Mouse (Mus musculus): ENCODE measurements around the gene Rfx3. TPM values are rescaled to one million over a fixed set of nuclear protein-coding genes. Genes with fewer than 3 reads are reported as not detected.

Rfx3 gene
- polyA plus RNA-seq, 1 experiment, result 12.5 TPM

- no peak overlapping the region for H3K4me3 ChIP-seq (ENCODE audit: insufficient read depth, low read length)
- no peak overlapping the region for H3K27ac ChIP-seq (ENCODE audit: insufficient read depth, low read length)
- H3K4me1 ChIP-seq (ENCODE audit: control insufficient read depth, insufficient read depth, low read length), result no peaks in the 10 kb centered on the region
- TF ChIP-seq POLR2A (IDR thresholded peaks at IDR 0.05; ENCODE audit: extremely low read depth, insufficient read depth, low read length) (no peak), CTCF (IDR thresholded peaks at IDR 0.05; ENCODE audit: extremely low read depth, insufficient read depth, low read length) (no peak)
Measured at GRCm38 (mm10) chr19:28004190-28004589, 6.8 kb downstream of the Rfx3 start.

- H3K4me3 ChIP-seq (ENCODE audit: insufficient read depth, low read length), result no peak overlapping the region
Measured at GRCm38 (mm10) chr19:28003474-28003873, 7.5 kb downstream of the Rfx3 start.

GRCm38 (mm10) chr19:28002708-28003107 is 8.3 kb downstream of the Rfx3 start:
- H3K27ac ChIP-seq (ENCODE audit: insufficient read depth, low read length), result no peak overlapping the region

More at GRCm38 (mm10) chr19:28003474-28003873, 7.5 kb downstream of the Rfx3 start:
- Histone ChIP-seq H3K27ac (ENCODE audit: insufficient read depth, low read length) (no peak overlapping the region), H3K4me1 (ENCODE audit: control insufficient read depth, insufficient read depth, low read length) (no peaks in the 10 kb centered on the region)
- no peak for TF ChIP-seq POLR2A (IDR thresholded peaks at IDR 0.05; ENCODE audit: extremely low read depth, insufficient read depth, low read length)

GRCm38 (mm10) chr19:27992800-27993199 is 18.2 kb downstream of the Rfx3 start:
- H3K4me1 ChIP-seq (ENCODE audit: control insufficient read depth, insufficient read depth, low read length), result no peaks in the 10 kb centered on the region; the same call in 1 of the 2 replicates
- H3K4me3 ChIP-seq (ENCODE audit: insufficient read depth, low read length), result no peak overlapping the region
- no peak for TF ChIP-seq POLR2A (IDR thresholded peaks at IDR 0.05; ENCODE audit: extremely low read depth, insufficient read depth, low read length)
- TF ChIP-seq CTCF (IDR thresholded peaks at IDR 0.05; ENCODE audit: extremely low read depth, insufficient read depth, low read length), result no peak
- no peak overlapping the region for H3K27ac ChIP-seq (ENCODE audit: insufficient read depth, low read length)

More at GRCm38 (mm10) chr19:28002708-28003107, 8.3 kb downstream of the Rfx3 start:
- TF ChIP-seq CTCF (IDR thresholded peaks at IDR 0.05; ENCODE audit: extremely low read depth, insufficient read depth, low read length) (no peak), POLR2A (IDR thresholded peaks at IDR 0.05; ENCODE audit: extremely low read depth, insufficient read depth, low read length) (no peak)
- Histone ChIP-seq H3K4me3 (ENCODE audit: insufficient read depth, low read length) (no peak overlapping the region), H3K4me1 (ENCODE audit: control insufficient read depth, insufficient read depth, low read length) (no peaks in the 10 kb centered on the region)

GRCm38 (mm10) chr19:27988746-27989145 is 22.2 kb downstream of the Rfx3 start:
- Histone ChIP-seq H3K27ac (ENCODE audit: insufficient read depth, low read length) (no peak overlapping the region), H3K4me1 (ENCODE audit: control insufficient read depth, insufficient read depth, low read length) (no peaks in the 10 kb centered on the region; the same call in 1 of the 2 replicates), H3K4me3 (ENCODE audit: insufficient read depth, low read length) (no peak overlapping the region)
- no peak for TF ChIP-seq CTCF (IDR thresholded peaks at IDR 0.05; ENCODE audit: extremely low read depth, insufficient read depth, low read length)
- TF ChIP-seq POLR2A (IDR thresholded peaks at IDR 0.05; ENCODE audit: extremely low read depth, insufficient read depth, low read length), result no peak

GRCm38 (mm10) chr19:27967590-27967989 is 43.4 kb downstream of the Rfx3 start:
- no peaks in the 10 kb centered on the region for H3K4me1 ChIP-seq (ENCODE audit: control insufficient read depth, insufficient read depth, low read length)
- no peak overlapping the region for H3K27ac ChIP-seq (ENCODE audit: insufficient read depth, low read length)
- TF ChIP-seq POLR2A (IDR thresholded peaks at IDR 0.05; ENCODE audit: extremely low read depth, insufficient read depth, low read length) (no peak), CTCF (IDR thresholded peaks at IDR 0.05; ENCODE audit: extremely low read depth, insufficient read depth, low read length) (no peak)
- no peak overlapping the region for H3K4me3 ChIP-seq (ENCODE audit: insufficient read depth, low read length)

- TF ChIP-seq POLR2A (IDR thresholded peaks at IDR 0.05; ENCODE audit: extremely low read depth, insufficient read depth, low read length) (no peak), CTCF (IDR thresholded peaks at IDR 0.05; ENCODE audit: extremely low read depth, insufficient read depth, low read length) (no peak)
- Histone ChIP-seq H3K4me3 (ENCODE audit: insufficient read depth, low read length) (no peak overlapping the region), H3K4me1 (ENCODE audit: control insufficient read depth, insufficient read depth, low read length) (no peaks in the 10 kb centered on the region; the same call in 1 of the 2 replicates), H3K27ac (ENCODE audit: insufficient read depth, low read length) (no peak overlapping the region)
Measured at GRCm38 (mm10) chr19:27961271-27961670, 49.7 kb downstream of the Rfx3 start.

GRCm38 (mm10) chr19:27935453-27935852 is 75.5 kb downstream of the Rfx3 start:
- Histone ChIP-seq H3K27ac (ENCODE audit: insufficient read depth, low read length) (no peak overlapping the region), H3K4me1 (ENCODE audit: control insufficient read depth, insufficient read depth, low read length) (peaks cover 4% of the 10 kb centered on the region), H3K4me3 (ENCODE audit: insufficient read depth, low read length) (no peak overlapping the region)
- no peak for TF ChIP-seq POLR2A (IDR thresholded peaks at IDR 0.05; ENCODE audit: extremely low read depth, insufficient read depth, low read length)
- TF ChIP-seq CTCF (IDR thresholded peaks at IDR 0.05; ENCODE audit: extremely low read depth, insufficient read depth, low read length), result no peak

- peaks cover 4% of the 10 kb centered on the region for H3K4me1 ChIP-seq (ENCODE audit: control insufficient read depth, insufficient read depth, low read length)
- no peak overlapping the region for H3K27ac ChIP-seq (ENCODE audit: insufficient read depth, low read length)
- H3K4me3 ChIP-seq (ENCODE audit: insufficient read depth, low read length), result no peak overlapping the region
- no peak for TF ChIP-seq CTCF (IDR thresholded peaks at IDR 0.05; ENCODE audit: extremely low read depth, insufficient read depth, low read length)
- no peak for TF ChIP-seq POLR2A (IDR thresholded peaks at IDR 0.05; ENCODE audit: extremely low read depth, insufficient read depth, low read length)
Measured at GRCm38 (mm10) chr19:27931136-27931535, 79.8 kb downstream of the Rfx3 start.

GRCm38 (mm10) chr19:27926378-27926777 is 84.6 kb downstream of the Rfx3 start:
- H3K27ac ChIP-seq (ENCODE audit: insufficient read depth, low read length), result no peak overlapping the region
- TF ChIP-seq CTCF (IDR thresholded peaks at IDR 0.05; ENCODE audit: extremely low read depth, insufficient read depth, low read length) (no peak), POLR2A (IDR thresholded peaks at IDR 0.05; ENCODE audit: extremely low read depth, insufficient read depth, low read length) (no peak)
- no peak overlapping the region for H3K4me3 ChIP-seq (ENCODE audit: insufficient read depth, low read length)
- H3K4me1 ChIP-seq (ENCODE audit: control insufficient read depth, insufficient read depth, low read length), result no peaks in the 10 kb centered on the region
